Mouse (Mus musculus) hematopoietic stem cell, adult 5-6 weeks (primary cell): Measurements from ENCODE around the gene Shisal2a. TPM values are rescaled to one million over a fixed set of nuclear protein-coding genes. Genes with fewer than 3 reads are reported as not detected.

Source experiments
- ATAC-seq, 2 experiments: fragments of 125-278 bp in 1 of 2; replicated peaks in 1 of 2; 2 replicates each; pipeline ENCODE4 v1.8.0; 2016 to 2017; ENCODE audit warnings: inconsistent platforms in 2 of 2, mild to moderate bottlenecking in 2 of 2, moderate number of reproducible peaks in 2 of 2, low read depth in 1 of 2, moderate TSS enrichment in 1 of 2; ENCODE audit not compliant: low FRiP score in 2 of 2, poor library complexity in 2 of 2, severe bottlenecking in 2 of 2, insufficient read depth in 1 of 2, low TSS enrichment in 1 of 2
- total RNA-seq: library from RNA; stranded (forward); fragments of 172-1452, 232-1000 nt; gene quantifications from 2 replicates; pipeline ENCODE4 v1.2.3, GENCODE M21; 2017

Gene Shisal2a
- total RNA-seq, 1 experiment from 2014 or later = not detected

GRCm38 (mm10) chr4:108318649-108319615 is 64.2 kb downstream of the Shisal2a start:
- ATAC-seq = peak; percentile 47 to 51; a peak in 2 of 4 replicates

Other genes starting within 250 kb of the Shisal2a start
- 201 and 213 TPM in 2 replicates for gene Scp2, start 238.4 kb downstream of the Shisal2a start, total RNA-seq
- gene Echdc2, start 217.9 kb downstream of the Shisal2a start, total RNA-seq = 0.31 and 0.55 TPM in 2 replicates
- not detected in 2 replicates for gene Zyg11a, start 165.3 kb downstream of the Shisal2a start, total RNA-seq
- 32.3 TPM in 2 replicates for gene Zyg11b, start 82.3 kb downstream of the Shisal2a start, total RNA-seq
- 8.2 and 13.3 TPM in 2 replicates for gene Coa7, start 55.2 kb downstream of the Shisal2a start, total RNA-seq
- gene Gpx7, start 23.6 kb upstream of the Shisal2a start, total RNA-seq = 4.2 and 12.6 TPM in 2 replicates
- gene Tut4, start 76.1 kb upstream of the Shisal2a start, total RNA-seq = 105 TPM in 2 replicates
- gene Prpf38a, start 196.0 kb upstream of the Shisal2a start, total RNA-seq = 122 and 132 TPM in 2 replicates
- 5.8 and 7.2 TPM in 2 replicates for gene Orc1, start 196.1 kb upstream of the Shisal2a start, total RNA-seq
- gene Cc2d1b, start 236.6 kb upstream of the Shisal2a start, total RNA-seq = 40.4 and 46.0 TPM in 2 replicates